Mouse (Mus musculus) spleen, adult 2 months (tissue): ENCODE measurements around the gene Axl. TPM values are rescaled to one million over a fixed set of nuclear protein-coding genes. Genes with fewer than 3 reads are reported as not detected.

Experiments
- DNase-seq, 2 experiments: peaks; one replicate each; pipeline versions ENCODE4 v3.0.0 to v3.0.0-alpha.2; 2012 to 2021; ENCODE audit warnings: low spot score in 2 of 2, low read depth in 1 of 2
- H3K27ac ChIP-seq: fragments of 200-500 bp; 2 replicates; pipeline ENCODE4 v1.5.1; 2012; ENCODE audit warnings: low read length, inconsistent platforms; ENCODE audit not compliant: insufficient read depth
- H3K27me3 ChIP-seq: fragments of 200-500 bp; 2 replicates; pipeline ENCODE4 v1.6.1; 2012; ENCODE audit warnings: mild to moderate bottlenecking, moderate library complexity, low read length, inconsistent platforms; ENCODE audit not compliant: control insufficient read depth, insufficient read depth
- H3K36me3 ChIP-seq: fragments of 200-500 bp; 2 replicates; pipeline ENCODE4 v1.6.1; 2012; ENCODE audit warnings: mild to moderate bottlenecking, low read length, inconsistent platforms; ENCODE audit not compliant: control insufficient read depth, insufficient read depth
- H3K4me1 ChIP-seq: fragments of 200-500 bp; 2 replicates; pipeline ENCODE4 v1.6.1; 2011; ENCODE audit warnings: inconsistent platforms; ENCODE audit not compliant: control insufficient read depth, insufficient read depth, insufficient read length
- H3K4me3 ChIP-seq: fragments of 200-500 bp; 2 replicates; pipeline ENCODE4 v1.5.1; 2011; ENCODE audit warnings: mild to moderate bottlenecking, inconsistent platforms; ENCODE audit not compliant: insufficient read depth, insufficient read length; ENCODE audit errors: extremely low read depth
- CTCF ChIP-seq: fragments of 200-500 bp; IDR thresholded peaks from 2 replicates; pipeline ENCODE4 v1.5.1; 2011; ENCODE audit warnings: mild to moderate bottlenecking, inconsistent platforms; ENCODE audit not compliant: insufficient read depth, insufficient read length, insufficient replicate concordance; ENCODE audit errors: extremely low read depth
- POLR2A ChIP-seq: fragments of 200-500 bp; IDR thresholded peaks from 2 replicates; pipeline ENCODE4 v1.6.1; 2011; ENCODE audit warnings: low read depth, low read length, inconsistent platforms
- WGBS: fragments of 180-500 bp; shearing (Covaris S2); methylation state at CpG from one replicate; pipeline ENCODE4 v1.1.7; 2018; 5-methylcytosine and 5-hydroxymethylcytosine counted together
- polyA plus RNA-seq: library from polyadenylated mRNA; depleted of rRNA; stranded (reverse); fragments of >200 nt; gene quantifications from 2 replicates; pipeline ENCODE4 v1.2.3, GENCODE M21; 2012

Axl gene
- polyA plus RNA-seq, 1 experiment: 129 TPM

- DNase-seq: peak; percentile 97 to 99
- H3K27me3 ChIP-seq: no peaks in the 10 kb centered on the region
- H3K4me3 ChIP-seq: peak within 1 kb of the TSS; percentile 68
- no peak for TF ChIP-seq CTCF
- no peak; the same call in 1 of the 2 replicates for TF ChIP-seq POLR2A
- peak within 1 kb of the TSS; percentile 95 for H3K27ac ChIP-seq
- H3K36me3 ChIP-seq: peaks cover 5% of the 10 kb centered on the region
- under 1% methylated on average over 55 of the region's 55 CpGs for WGBS
- H3K4me1 ChIP-seq: peaks cover 15% of the 10 kb centered on the region; the same call in 1 of the 2 replicates
These were observed 33.6 kb downstream of the Axl start, which contains the start of gene Hnrnpul1 for GRCm38 (mm10) chr7:25754738-25755467. Gene Hnrnpul1 (minus strand): TSS chr7:25754757.

DNA sequence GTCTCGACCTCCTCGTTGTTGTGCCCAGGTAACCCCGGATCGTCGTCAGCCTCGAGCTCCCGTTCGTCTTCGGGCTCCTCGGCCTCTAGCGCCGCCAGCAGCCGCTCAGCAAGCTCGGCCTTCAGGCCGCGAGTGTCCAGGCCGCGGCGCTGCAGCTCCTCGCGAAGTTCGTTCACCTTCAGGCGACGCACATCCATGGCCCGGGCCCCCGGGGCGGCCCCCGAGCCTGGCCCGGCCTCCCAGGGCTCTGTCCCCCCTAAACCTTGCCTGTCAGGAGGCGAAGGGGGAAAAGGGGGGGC lies 34.1 kb downstream of the Axl start:
- H3K4me3 ChIP-seq: peak overlapping the region; percentile 68
- TF ChIP-seq CTCF: no peak
- no peak for TF ChIP-seq POLR2A
- no peak for DNase-seq
- WGBS: under 1% methylated on average over 29 of the region's 30 CpGs
- H3K36me3 ChIP-seq: peaks cover 10% of the 10 kb centered on the region
- H3K4me1 ChIP-seq: peaks cover 15% of the 10 kb centered on the region; the same call in 1 of the 2 replicates
- H3K27me3 ChIP-seq: no peaks in the 10 kb centered on the region
- H3K27ac ChIP-seq: peak overlapping the region; percentile 95

GRCm38 (mm10) chr7:25753643-25754438 lies 34.7 kb downstream of the Axl start:
- peaks cover 15% of the 10 kb centered on the region; the same call in 1 of the 2 replicates for H3K4me1 ChIP-seq
- peak overlapping the region; percentile 95 for H3K27ac ChIP-seq
- H3K27me3 ChIP-seq: no peaks in the 10 kb centered on the region
- peak overlapping the region; percentile 68 for H3K4me3 ChIP-seq
- TF ChIP-seq CTCF (no peak), POLR2A (no peak)
- 1% methylated on average over 46 of the region's 46 CpGs for whole genome bisulfite sequencing
- DNase-seq: peak in 1 of 2 experiments; percentile 46
- H3K36me3 ChIP-seq: peaks cover 11% of the 10 kb centered on the region

DNA sequence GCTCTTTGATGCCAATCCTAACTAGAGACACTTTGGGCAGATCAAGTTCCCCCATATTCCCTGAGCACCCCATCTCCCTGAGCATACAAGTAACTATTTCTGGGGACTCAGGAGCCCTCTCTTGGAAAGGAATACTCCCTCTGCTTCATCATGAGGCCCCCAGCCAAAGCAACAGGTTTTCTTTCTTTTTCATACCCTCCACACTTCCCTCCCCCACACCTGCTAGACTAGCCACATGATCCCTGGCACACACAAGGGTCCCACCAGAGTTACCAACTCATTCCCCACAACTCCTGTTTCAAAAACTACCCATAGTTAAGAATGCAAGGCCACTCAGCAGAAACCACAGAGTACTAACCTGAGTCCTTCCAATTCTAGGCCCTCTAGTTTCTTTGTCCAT lies 35.4 kb downstream of the Axl start:
- TF ChIP-seq POLR2A (no peak), CTCF (no peak)
- peak overlapping the region; percentile 68; the same call in 1 of the 2 replicates for H3K4me3 ChIP-seq
- no peak for DNase-seq
- H3K27me3 ChIP-seq: no peaks in the 10 kb centered on the region
- no peak overlapping the region for H3K27ac ChIP-seq
- peaks cover 18% of the 10 kb centered on the region for H3K36me3 ChIP-seq
- peaks cover 15% of the 10 kb centered on the region; the same call in 1 of the 2 replicates for H3K4me1 ChIP-seq

DNA sequence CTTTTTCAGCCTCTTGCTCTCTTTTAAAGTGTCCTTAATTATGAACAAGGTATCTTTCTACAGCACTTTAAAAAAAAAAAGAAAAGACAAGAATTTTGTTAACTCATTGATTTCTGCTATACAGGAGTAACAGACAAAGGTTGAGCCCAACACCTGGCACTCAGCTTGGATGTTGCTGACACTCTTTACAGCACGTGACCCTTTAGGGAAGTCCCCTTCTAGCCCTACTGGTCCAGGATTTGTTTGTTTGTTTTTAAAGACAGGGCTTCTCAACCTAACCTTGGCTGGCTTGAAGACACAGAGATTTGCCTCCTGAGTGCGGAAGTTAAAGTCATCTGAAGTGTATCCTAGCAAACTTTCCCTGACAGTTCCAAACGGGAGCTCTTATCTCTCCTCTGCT lies 41.7 kb downstream of the Axl start:
- DNase-seq: no peak
- Histone ChIP-seq H3K4me1 (peaks cover 3% of the 10 kb centered on the region; the same call in 1 of the 2 replicates), H3K27me3 (no peaks in the 10 kb centered on the region), H3K27ac (no peak overlapping the region), H3K4me3 (no peak overlapping the region), H3K36me3 (peaks cover 72% of the 10 kb centered on the region)
- 78% methylated on average over 3 of the region's 3 CpGs for WGBS
- TF ChIP-seq POLR2A: no peak
- no peak for TF ChIP-seq CTCF

DNA sequence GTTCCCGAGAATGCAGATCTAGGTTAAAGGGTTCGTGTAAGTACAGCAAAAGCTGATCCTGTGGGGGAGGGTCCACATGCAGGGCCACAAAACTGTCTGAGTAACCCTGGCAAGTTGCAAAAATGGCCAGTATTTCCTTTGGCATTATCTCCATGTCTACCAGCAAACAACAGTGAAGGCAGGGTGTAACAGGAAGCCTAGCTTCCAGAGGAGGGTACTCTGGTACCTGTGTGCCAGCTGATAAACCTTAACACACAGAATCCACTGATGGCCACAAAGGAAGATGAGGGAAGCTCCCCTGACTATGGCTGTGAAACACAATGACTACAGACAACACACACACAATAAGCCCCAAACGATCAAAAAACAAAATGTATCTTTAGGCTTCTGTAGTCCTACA lies 50.2 kb downstream of the Axl start:
- Histone ChIP-seq H3K4me3 (no peak overlapping the region), H3K36me3 (peaks cover 64% of the 10 kb centered on the region), H3K27ac (no peak overlapping the region), H3K27me3 (no peaks in the 10 kb centered on the region), H3K4me1 (no peaks in the 10 kb centered on the region)
- DNase-seq: no peak
- TF ChIP-seq POLR2A (no peak), CTCF (no peak)
- 81% methylated on average over 3 of the region's 3 CpGs for WGBS
